Mouse (Mus musculus) testis, adult 2 months (tissue): ENCODE data around the gene Pa2g4.

Experiments
- CTCF ChIP-seq: fragments of 200-500 bp; IDR thresholded peaks from 2 replicates; pipeline ENCODE4 v1.5.1; 2012; ENCODE audit warnings: low read depth, mild to moderate bottlenecking, inconsistent platforms, low read length, moderate library complexity; ENCODE audit not compliant: control insufficient read depth, insufficient read depth, insufficient replicate concordance
- POLR2A ChIP-seq: fragments of 200-500 bp; IDR thresholded peaks from 2 replicates; pipeline ENCODE4 v1.6.1; 2012; ENCODE audit warnings: low read depth, mild to moderate bottlenecking, inconsistent platforms, low read length, moderate library complexity; ENCODE audit not compliant: control insufficient read depth

DNA sequence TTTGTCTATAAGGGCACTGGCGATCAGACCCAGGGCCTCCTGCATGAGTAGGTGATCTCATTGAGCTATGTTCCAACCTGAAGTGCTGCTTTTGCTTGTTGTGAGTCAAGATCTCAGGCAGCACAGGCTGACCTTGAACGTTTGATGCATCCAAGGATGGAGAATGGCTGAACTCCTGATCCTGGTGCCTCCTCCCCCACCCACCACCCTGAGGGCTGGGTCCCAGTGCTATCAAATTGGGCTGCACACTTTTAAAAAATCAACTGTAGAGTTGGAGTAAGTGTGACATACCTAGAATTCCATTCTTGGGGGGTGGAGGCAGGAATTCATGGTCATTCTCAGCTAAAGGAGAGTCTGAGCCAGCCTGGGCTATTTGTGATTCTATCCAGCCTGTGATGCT, 40.7 kb upstream of the Pa2g4 start:
- TF ChIP-seq CTCF, result no peak
- no peak for TF ChIP-seq POLR2A
